Mouse (Mus musculus): ENCODE measurements at regions not wholly inside any gene's neighbourhood (a gene's known extent, or its start where the extent isn't known, plus 50 kb on each side); places are given as distances from the start of the nearest gene placed in this dataset.

DNA sequence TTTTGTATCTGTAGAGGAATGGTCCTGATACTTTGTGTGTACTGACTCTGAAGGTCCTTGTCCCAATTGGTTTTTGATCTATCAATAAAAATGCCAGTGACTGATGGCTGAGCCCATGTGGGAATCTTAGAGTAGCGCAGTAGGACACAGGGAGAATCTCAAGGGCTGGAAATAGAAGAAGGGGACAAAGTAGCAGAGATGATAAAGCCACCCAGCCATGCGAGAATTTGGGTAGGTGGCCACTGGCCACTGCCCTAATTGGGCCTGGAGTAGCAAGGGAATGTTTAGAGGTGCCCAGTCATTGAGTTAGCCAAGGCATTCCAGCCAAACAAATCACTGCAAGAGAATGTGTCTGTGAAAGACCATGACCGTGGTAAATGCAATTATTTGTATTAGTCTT, 414.8 kb upstream of the Ercc4 start:
- H3ac ChIP-seq (ENCODE audit: control insufficient read depth, insufficient read length), result no peak overlapping the region
- H3K27me3 ChIP-seq (ENCODE audit: control insufficient read depth, insufficient read depth, insufficient read length), result no peaks in the 10 kb centered on the region
- H3K79me2 ChIP-seq (ENCODE audit: control insufficient read depth, insufficient read depth), result no peaks in the 10 kb centered on the region
- TF ChIP-seq CEBPB (IDR thresholded peaks at IDR 0.05; ENCODE audit: insufficient read depth, poor library complexity, severe bottlenecking) (no peak), TCF12 (IDR thresholded peaks at IDR 0.05; ENCODE audit: insufficient read depth, poor library complexity, severe bottlenecking) (no peak), POLR2AphosphoS2 (IDR thresholded peaks at IDR 0.05; ENCODE audit: insufficient read length, low read depth) (no peak), REST (IDR thresholded peaks at IDR 0.05; ENCODE audit: insufficient read depth, insufficient read length) (no peak), E2F4 (IDR thresholded peaks at IDR 0.05; ENCODE audit: insufficient read depth) (no peak), MAX (IDR thresholded peaks at IDR 0.05; ENCODE audit: low read depth) (no peak), POLR2A (IDR thresholded peaks at IDR 0.05; ENCODE audit: insufficient read length, low read depth) (no peak), USF1 (IDR thresholded peaks at IDR 0.05; ENCODE audit: low read depth) (no peak), TCF3 (IDR thresholded peaks at IDR 0.05; ENCODE audit: insufficient read length, low read depth) (no peak), SRF (IDR thresholded peaks at IDR 0.05; ENCODE audit: control insufficient read depth, insufficient read length, low read depth) (no peak), MYOG (IDR thresholded peaks at IDR 0.05; ENCODE audit: control insufficient read depth in 1 of 3, insufficient read depth in 1 of 3, insufficient read length in 2 of 3, low read depth in 2 of 3) (no peak), MYOD1 (IDR thresholded peaks at IDR 0.05; ENCODE audit: control insufficient read depth in 1 of 3, insufficient read length in 2 of 3, low read depth in 2 of 3) (no peak)
- no peaks in the 10 kb centered on the region for H3K36me3 ChIP-seq (ENCODE audit: control insufficient read depth, insufficient read depth)
- H3K4me3 ChIP-seq, result no peak overlapping the region
- no peak overlapping the region for H3K4me2 ChIP-seq (ENCODE audit: low read depth)

DNA sequence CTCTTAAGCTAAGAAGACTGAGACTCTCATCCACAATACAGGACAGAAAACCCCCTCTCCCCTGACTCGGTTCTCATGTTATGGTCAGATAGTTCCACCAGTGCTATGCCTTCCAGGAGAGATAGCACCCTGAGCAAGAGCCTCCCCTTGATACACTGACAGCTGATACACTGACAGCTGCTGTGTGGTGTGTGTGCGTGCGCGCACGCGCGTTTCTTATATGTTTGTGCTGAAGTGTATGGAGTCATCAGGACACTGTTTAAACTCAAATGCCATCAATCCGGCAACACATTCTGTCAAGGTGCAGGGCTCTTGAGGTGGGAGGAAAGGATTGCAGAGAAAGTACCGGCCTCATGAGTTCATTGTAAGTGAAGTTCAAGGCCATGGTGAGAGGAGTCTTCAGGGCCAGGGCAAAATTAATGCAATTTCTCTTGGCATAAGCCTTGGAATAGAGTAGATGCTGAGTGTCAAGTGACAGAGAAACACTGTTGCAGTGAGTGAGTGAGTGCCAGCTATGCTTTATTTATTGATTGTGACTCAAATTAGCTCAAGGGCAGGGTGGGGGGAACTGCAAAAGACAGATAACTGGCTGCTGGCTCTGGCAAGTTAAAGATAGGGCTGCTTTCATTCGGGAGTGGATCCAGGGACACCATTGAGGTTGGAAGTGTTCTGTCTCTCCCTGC, 412.4 kb upstream of the Ercc4 start:
- TF ChIP-seq USF1 (IDR thresholded peaks at IDR 0.05; ENCODE audit: low read depth) (no peak), MYOD1 (IDR thresholded peaks at IDR 0.05; ENCODE audit: control insufficient read depth in 1 of 3, insufficient read length in 2 of 3, low read depth in 2 of 3) (no peak), MAX (IDR thresholded peaks at IDR 0.05; ENCODE audit: low read depth) (no peak), TCF12 (IDR thresholded peaks at IDR 0.05; ENCODE audit: insufficient read depth, poor library complexity, severe bottlenecking) (no peak), REST (IDR thresholded peaks at IDR 0.05; ENCODE audit: insufficient read depth, insufficient read length) (no peak)
- no peaks in the 10 kb centered on the region for H3K36me3 ChIP-seq (ENCODE audit: control insufficient read depth, insufficient read depth)
- no peak overlapping the region for H3K4me2 ChIP-seq (ENCODE audit: low read depth)
- no peaks in the 10 kb centered on the region for H3K27me3 ChIP-seq (ENCODE audit: control insufficient read depth, insufficient read depth, insufficient read length)
- H3K79me2 ChIP-seq (ENCODE audit: control insufficient read depth, insufficient read depth), result no peaks in the 10 kb centered on the region
- no peak overlapping the region for H3K4me3 ChIP-seq
- no peak overlapping the region for H3ac ChIP-seq (ENCODE audit: control insufficient read depth, insufficient read length)

DNA sequence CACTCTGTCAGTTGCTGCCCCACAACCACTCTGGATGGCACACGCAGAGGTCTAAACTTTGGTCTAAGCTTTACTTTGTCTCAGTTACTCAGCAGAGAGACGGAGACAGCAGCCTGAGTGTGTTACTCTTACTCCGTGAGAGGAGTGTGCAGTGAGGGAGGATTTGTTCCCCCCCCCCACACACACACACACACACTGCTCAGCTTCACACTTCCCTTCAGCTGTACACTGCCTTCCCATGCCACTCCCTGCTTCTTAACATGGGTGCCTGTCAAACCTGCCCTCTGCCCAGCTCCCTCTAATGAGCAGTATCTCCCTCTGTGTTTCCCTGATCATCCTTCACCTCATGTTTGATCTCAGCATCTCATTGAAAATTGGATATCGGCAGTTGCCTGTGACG, 409.9 kb upstream of the Ercc4 start:
- H3K4me3 ChIP-seq, result no peak overlapping the region
- H3K79me2 ChIP-seq (ENCODE audit: control insufficient read depth, insufficient read depth), result no peaks in the 10 kb centered on the region
- TF ChIP-seq CEBPB (IDR thresholded peaks at IDR 0.05; ENCODE audit: insufficient read depth, poor library complexity, severe bottlenecking) (no peak), TCF3 (IDR thresholded peaks at IDR 0.05; ENCODE audit: insufficient read length, low read depth) (no peak), E2F4 (IDR thresholded peaks at IDR 0.05; ENCODE audit: insufficient read depth) (no peak), TCF12 (IDR thresholded peaks at IDR 0.05; ENCODE audit: insufficient read depth, poor library complexity, severe bottlenecking) (no peak)
- no peak overlapping the region for H3K4me2 ChIP-seq (ENCODE audit: low read depth)
- no peaks in the 10 kb centered on the region for H3K36me3 ChIP-seq (ENCODE audit: control insufficient read depth, insufficient read depth)
- H3ac ChIP-seq (ENCODE audit: control insufficient read depth, insufficient read length), result no peak overlapping the region
- no peaks in the 10 kb centered on the region for H3K27me3 ChIP-seq (ENCODE audit: control insufficient read depth, insufficient read depth, insufficient read length)

DNA sequence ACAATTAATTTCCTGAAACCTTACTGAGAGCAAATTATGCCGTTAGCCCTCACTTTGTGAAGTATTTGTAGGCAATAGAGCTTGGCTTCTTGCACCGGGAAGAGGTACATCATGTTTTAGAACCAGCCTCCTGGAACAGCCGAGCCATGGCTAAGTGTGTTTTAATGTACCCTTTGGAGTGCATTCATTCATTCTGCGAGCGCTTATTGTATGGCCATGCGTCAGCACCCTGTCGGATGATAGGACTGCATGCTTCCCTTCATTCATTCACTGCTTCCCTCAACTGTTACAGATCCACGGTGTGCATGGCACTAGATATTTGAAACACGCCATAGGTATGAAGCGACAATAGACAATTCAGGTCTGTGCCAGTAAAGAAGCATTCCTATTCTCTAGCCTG, 409.4 kb upstream of the Ercc4 start:
- H3ac ChIP-seq (ENCODE audit: control insufficient read depth, insufficient read length), result no peak overlapping the region
- no peaks in the 10 kb centered on the region for H3K79me2 ChIP-seq (ENCODE audit: control insufficient read depth, insufficient read depth)
- H3K4me3 ChIP-seq, result no peak overlapping the region
- H3K27me3 ChIP-seq (ENCODE audit: control insufficient read depth, insufficient read depth, insufficient read length), result no peaks in the 10 kb centered on the region
- H3K36me3 ChIP-seq (ENCODE audit: control insufficient read depth, insufficient read depth), result no peaks in the 10 kb centered on the region
- no peak overlapping the region for H3K4me2 ChIP-seq (ENCODE audit: low read depth)
- no peak for TF ChIP-seq CEBPB (IDR thresholded peaks at IDR 0.05; ENCODE audit: insufficient read depth, poor library complexity, severe bottlenecking)

DNA sequence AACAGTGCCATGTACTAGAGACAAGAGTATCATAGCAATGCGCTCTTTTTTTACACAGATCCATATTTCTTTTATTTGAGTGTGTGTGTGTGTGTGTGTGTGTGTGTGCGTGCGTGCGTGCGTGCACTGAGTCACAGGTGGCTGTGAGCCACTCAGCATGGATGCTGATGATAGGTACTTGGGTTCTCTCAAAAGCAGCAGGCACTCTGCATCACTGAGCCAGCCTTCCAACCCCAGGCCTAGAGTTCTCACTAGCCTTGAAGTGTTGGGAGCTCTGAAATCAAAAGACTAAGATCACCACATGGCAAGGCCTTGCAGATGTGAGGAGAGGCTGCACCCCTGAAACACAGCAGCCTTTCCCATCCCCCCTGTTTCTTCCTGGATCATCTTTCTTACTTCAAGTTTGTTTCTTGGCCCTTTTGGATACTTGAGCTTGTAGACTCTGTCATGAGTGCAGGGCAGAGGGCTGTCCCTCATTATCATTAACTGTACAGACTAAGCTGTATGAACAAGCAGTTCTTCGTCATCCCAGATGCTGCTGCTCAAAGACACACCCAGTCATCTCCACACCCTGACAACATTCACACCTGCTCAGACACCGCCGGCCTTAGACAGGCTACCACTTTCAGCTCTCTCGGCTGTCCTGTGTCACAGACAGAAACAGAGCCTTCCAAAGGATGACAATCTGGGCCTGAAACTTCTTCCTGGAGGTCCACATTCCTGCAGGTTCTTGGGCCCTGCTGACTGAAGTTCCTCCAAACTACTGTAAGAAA, 405.5 kb upstream of the Ercc4 start:
- no peaks in the 10 kb centered on the region for H3K36me3 ChIP-seq (ENCODE audit: control insufficient read depth, insufficient read depth)
- H3K4me3 ChIP-seq, result no peak overlapping the region
- no peak overlapping the region for H3ac ChIP-seq (ENCODE audit: control insufficient read depth, insufficient read length)
- H3K4me2 ChIP-seq (ENCODE audit: low read depth), result no peak overlapping the region
- no peaks in the 10 kb centered on the region for H3K27me3 ChIP-seq (ENCODE audit: control insufficient read depth, insufficient read depth, insufficient read length)
- no peaks in the 10 kb centered on the region for H3K79me2 ChIP-seq (ENCODE audit: control insufficient read depth, insufficient read depth)
- TF ChIP-seq POLR2A (IDR thresholded peaks at IDR 0.05; ENCODE audit: insufficient read length, low read depth) (no peak), E2F4 (IDR thresholded peaks at IDR 0.05; ENCODE audit: insufficient read depth) (no peak), POLR2AphosphoS2 (IDR thresholded peaks at IDR 0.05; ENCODE audit: insufficient read length, low read depth) (no peak), USF1 (IDR thresholded peaks at IDR 0.05; ENCODE audit: low read depth) (no peak), CEBPB (IDR thresholded peaks at IDR 0.05; ENCODE audit: insufficient read depth, poor library complexity, severe bottlenecking) (no peak), SRF (IDR thresholded peaks at IDR 0.05; ENCODE audit: control insufficient read depth, insufficient read length, low read depth) (no peak), MYOG (IDR thresholded peaks at IDR 0.05; ENCODE audit: control insufficient read depth in 1 of 3, insufficient read depth in 1 of 3, insufficient read length in 2 of 3, low read depth in 2 of 3) (no peak), MYOD1 (IDR thresholded peaks at IDR 0.05; ENCODE audit: control insufficient read depth in 1 of 3, insufficient read length in 2 of 3, low read depth in 2 of 3) (no peak), REST (IDR thresholded peaks at IDR 0.05; ENCODE audit: insufficient read depth, insufficient read length) (no peak), TCF12 (IDR thresholded peaks at IDR 0.05; ENCODE audit: insufficient read depth, poor library complexity, severe bottlenecking) (no peak), TCF3 (IDR thresholded peaks at IDR 0.05; ENCODE audit: insufficient read length, low read depth) (no peak), MAX (IDR thresholded peaks at IDR 0.05; ENCODE audit: low read depth) (no peak)

Data from myocyte (in vitro differentiated cells).